Mouse (Mus musculus) hindbrain, embryonic 16.5 days (tissue): Measurements from ENCODE around the gene Insm2. TPM values are rescaled to one million over a fixed set of nuclear protein-coding genes. Genes with fewer than 3 reads are reported as not detected.

Experiments used
- ATAC-seq: fragments of 200-750 bp; cut with Nextera tagmentation; 2 replicates; pipeline ENCODE4 v1.8.0; 2017; ENCODE audit warnings: moderate TSS enrichment, moderate library complexity
- H3K27ac ChIP-seq: fragments of 300-500 bp; sonication (generic); 2 replicates; pipeline ENCODE4 v1.5.1; 2014; ENCODE audit warnings: low read depth, mild to moderate bottlenecking, control low read depth, low read length, moderate library complexity
- H3K27me3 ChIP-seq: fragments of 300-500 bp; sonication (generic); replicated peaks from 2 replicates; pipeline ENCODE4 v1.6.1; 2014; ENCODE audit warnings: low read length; ENCODE audit not compliant: control insufficient read depth, insufficient read depth
- H3K36me3 ChIP-seq: fragments of 300-500 bp; sonication (generic); 2 replicates; pipeline ENCODE4 v1.6.1; 2014; ENCODE audit warnings: mild to moderate bottlenecking, low read length, moderate library complexity, mixed read lengths; ENCODE audit not compliant: control insufficient read depth, insufficient read depth
- H3K4me1 ChIP-seq: fragments of 300-500 bp; sonication (generic); 2 replicates; pipeline ENCODE4 v1.6.1; 2014; ENCODE audit warnings: low read depth, low read length; ENCODE audit not compliant: control insufficient read depth, insufficient read depth
- H3K4me2 ChIP-seq: fragments of 300-500 bp; sonication (generic); 2 replicates; pipeline ENCODE4 v1.6.1; 2014; ENCODE audit warnings: mild to moderate bottlenecking, low read length, control low read depth, moderate library complexity
- H3K4me3 ChIP-seq: fragments of 300-500 bp; sonication (generic); 2 replicates; pipeline ENCODE4 v1.5.1; 2014; ENCODE audit warnings: mild to moderate bottlenecking, low read length, control low read depth, moderate library complexity
- H3K9ac ChIP-seq: fragments of 300-500 bp; sonication (generic); 2 replicates; pipeline ENCODE4 v1.6.1; 2014; ENCODE audit warnings: low read depth, mild to moderate bottlenecking, control low read depth, low read length, moderate library complexity
- H3K9me3 ChIP-seq: fragments of 300-500 bp; sonication (generic); 2 replicates; pipeline ENCODE4 v1.6.1; 2014; ENCODE audit warnings: mild to moderate bottlenecking, low read length, moderate library complexity; ENCODE audit not compliant: control insufficient read depth
- WGBS: fragments of 180-500 bp; shearing (Covaris S2); extraction: QIAGEN DNeasy Blood & Tissue Kit; methylation state at CpG from one replicate; pipeline ENCODE4 v1.1.7; 2014; 5-methylcytosine and 5-hydroxymethylcytosine counted together
- polyA plus RNA-seq: library from polyadenylated mRNA; unstranded; fragments of >200 nt; fragmentation: Nextera tagmentation; extraction: Ambion mirVana; gene quantifications from 2 replicates; pipeline ENCODE4 v1.2.1, GENCODE M21; 2015

The Insm2 gene
- polyA plus RNA-seq, 1 experiment from 2014 or later, result 1.4 TPM

DNA sequence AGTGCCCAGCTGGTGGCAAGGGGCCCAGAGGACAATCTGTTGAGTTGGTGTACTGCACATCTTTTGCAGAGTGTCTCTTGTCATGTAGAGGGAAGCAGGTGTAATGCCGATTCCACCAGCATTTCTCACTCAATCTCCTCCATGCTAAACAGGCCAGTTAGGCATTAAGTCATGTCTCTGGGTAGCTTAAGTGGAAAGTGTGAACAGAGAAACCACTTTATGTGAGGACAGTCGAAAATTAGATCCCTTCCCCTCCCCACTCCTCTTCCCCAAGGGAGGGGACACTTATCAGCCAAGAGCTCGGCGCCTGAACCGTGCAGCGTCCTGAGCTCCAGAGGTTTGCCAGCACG is 715 bp upstream of the Insm2 start:
- no peaks in the 10 kb centered on the region for H3K9me3 ChIP-seq
- WGBS, result 2% methylated on average over 7 of the region's 7 CpGs
- H3K27me3 ChIP-seq, result peaks cover 41% of the 10 kb centered on the region
- ATAC-seq, result peak; percentile 9; the same call in 1 of the 2 replicates
- no peaks in the 10 kb centered on the region for H3K36me3 ChIP-seq
- H3K4me1 ChIP-seq, result peaks cover 23% of the 10 kb centered on the region
- H3K9ac ChIP-seq, result peak overlapping the region; percentile 53
- H3K4me2 ChIP-seq, result peak overlapping the region; percentile 71
- peak overlapping the region; percentile 50 for H3K4me3 ChIP-seq
- no peak overlapping the region for H3K27ac ChIP-seq

DNA sequence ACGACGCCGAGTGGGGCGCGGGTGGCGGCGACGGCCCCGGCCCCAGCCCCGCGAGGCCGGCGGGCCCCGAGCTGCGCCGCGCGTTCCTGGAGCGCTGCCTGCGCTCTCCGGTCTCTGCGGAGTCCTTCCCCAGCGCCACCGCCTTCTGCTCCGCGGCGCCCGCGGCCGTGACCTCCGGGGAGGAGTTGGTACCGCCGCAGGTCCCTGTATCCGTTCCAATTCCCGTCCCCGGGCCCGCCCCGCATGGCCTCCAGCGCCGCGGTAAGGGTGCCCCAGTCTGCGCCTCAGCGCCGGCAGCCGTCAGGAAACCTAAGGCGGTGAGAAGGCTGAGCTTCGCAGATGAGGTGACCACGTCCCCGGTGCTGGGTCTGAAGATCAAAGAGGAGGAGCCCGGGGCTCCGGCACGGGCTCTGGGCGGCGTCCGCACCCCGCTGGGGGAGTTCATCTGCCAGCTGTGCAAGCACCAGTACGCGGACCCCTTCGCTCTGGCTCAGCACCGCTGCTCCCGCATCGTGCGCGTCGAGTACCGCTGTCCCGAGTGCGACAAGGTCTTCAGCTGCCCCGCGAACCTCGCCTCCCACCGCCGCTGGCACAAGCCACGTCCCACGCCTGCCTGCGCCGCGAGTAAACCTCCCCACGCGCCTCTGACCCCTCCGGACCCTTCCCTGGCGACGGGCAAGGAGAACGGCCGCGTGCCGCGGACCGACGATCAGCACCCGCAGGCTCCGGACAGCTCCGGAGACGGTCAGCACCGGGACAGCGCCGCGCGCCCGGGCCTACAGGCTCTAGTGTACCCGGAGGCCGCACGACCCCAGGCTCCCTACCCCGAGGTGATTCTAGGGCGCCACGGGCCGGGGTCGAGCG is 644 bp downstream of the Insm2 start:
- peaks cover 23% of the 10 kb centered on the region for H3K4me1 ChIP-seq
- H3K4me3 ChIP-seq, result peak overlapping the region; percentile 50
- no peak overlapping the region for H3K27ac ChIP-seq
- no peaks in the 10 kb centered on the region for H3K9me3 ChIP-seq
- no peaks in the 10 kb centered on the region for H3K36me3 ChIP-seq
- under 1% methylated on average over 103 of the region's 109 CpGs for WGBS
- peak overlapping the region; percentile 53 for H3K9ac ChIP-seq
- H3K4me2 ChIP-seq, result peak overlapping the region; percentile 71
- H3K27me3 ChIP-seq, result peaks cover 41% of the 10 kb centered on the region
- peak; percentile 60 for ATAC-seq

DNA sequence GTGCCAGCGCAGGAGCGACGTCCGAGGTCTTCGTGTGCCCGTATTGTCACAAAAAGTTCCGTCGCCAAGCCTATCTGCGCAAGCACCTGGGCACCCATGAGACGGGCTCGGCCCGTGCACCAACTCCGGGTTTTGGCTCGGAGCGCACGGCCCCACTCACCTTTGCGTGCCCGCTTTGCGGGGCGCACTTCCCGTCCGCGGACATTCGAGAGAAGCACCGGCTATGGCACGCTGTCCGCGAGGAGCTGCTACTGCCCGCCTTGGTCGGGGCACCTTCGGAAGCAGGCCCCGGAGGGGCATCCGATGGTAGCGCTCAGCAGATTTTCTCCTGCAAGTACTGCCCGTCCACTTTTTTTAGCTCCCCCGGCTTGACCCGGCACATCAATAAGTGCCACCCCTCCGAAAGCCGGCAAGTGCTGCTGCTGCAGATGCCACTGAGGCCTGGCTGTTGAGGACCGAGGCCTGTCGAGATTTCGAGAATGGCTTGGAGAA is 1.3 kb downstream of the Insm2 start:
- H3K27ac ChIP-seq, result no peak overlapping the region
- ATAC-seq, result no peak; the same call in 1 of the 2 replicates
- H3K9me3 ChIP-seq, result no peaks in the 10 kb centered on the region
- H3K4me3 ChIP-seq, result peak overlapping the region; percentile 50
- 8% methylated on average over 41 of the region's 42 CpGs for WGBS
- H3K4me2 ChIP-seq, result peak overlapping the region; percentile 71
- H3K9ac ChIP-seq, result no peak overlapping the region
- no peaks in the 10 kb centered on the region for H3K36me3 ChIP-seq
- H3K27me3 ChIP-seq, result peaks cover 41% of the 10 kb centered on the region
- H3K4me1 ChIP-seq, result peaks cover 23% of the 10 kb centered on the region

DNA sequence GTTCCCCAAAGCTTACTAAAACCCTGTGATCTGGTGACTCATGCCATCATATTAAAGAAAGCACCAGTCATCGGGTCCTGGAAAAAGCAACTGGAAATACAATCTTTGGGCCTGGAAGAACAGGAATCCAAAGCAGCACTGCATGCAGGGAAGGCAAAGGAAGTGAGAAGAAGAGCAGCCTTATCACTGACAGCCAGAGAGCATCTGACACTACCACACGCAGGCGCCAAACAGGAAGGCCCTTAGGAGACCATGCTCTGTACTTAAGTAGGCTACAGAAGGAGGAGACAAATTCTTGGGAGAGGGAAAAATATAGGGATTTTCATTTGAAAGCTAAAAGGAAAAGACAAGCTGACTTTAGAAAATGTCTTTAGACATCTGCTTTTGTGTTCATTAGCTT is 5.2 kb downstream of the Insm2 start:
- H3K27me3 ChIP-seq, result peaks cover 20% of the 10 kb centered on the region
- H3K4me3 ChIP-seq, result no peak overlapping the region
- no peaks in the 10 kb centered on the region for H3K9me3 ChIP-seq
- H3K4me1 ChIP-seq, result peaks cover 13% of the 10 kb centered on the region
- WGBS, result 80% methylated on average over 3 of the region's 3 CpGs
- H3K9ac ChIP-seq, result no peak overlapping the region
- H3K27ac ChIP-seq, result no peak overlapping the region
- ATAC-seq, result no peak
- no peak overlapping the region for H3K4me2 ChIP-seq
- no peaks in the 10 kb centered on the region for H3K36me3 ChIP-seq

DNA sequence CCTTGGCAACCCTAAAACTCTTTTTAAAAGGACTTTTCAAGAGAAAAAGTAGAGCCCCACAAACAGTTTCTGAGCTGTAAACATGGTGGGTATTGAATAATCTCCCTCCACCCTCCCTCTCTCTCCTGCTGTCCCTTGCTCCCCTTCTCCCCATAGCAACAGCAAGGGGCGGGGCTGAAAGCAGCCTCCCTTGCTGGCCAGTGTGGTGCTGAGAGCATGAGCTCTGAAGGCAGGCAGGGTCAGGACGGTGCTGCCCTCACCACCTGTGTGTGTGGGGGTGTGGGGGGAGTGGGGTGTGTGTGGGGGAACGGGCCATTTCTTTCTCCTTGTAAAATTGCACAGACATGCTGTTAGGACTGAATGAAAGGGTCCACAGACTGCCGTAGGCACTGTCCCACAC is 8.7 kb downstream of the Insm2 start:
- peak; percentile 68; the same call in 1 of the 2 replicates for ATAC-seq
- Histone ChIP-seq H3K36me3 (no peaks in the 10 kb centered on the region), H3K4me1 (no peaks in the 10 kb centered on the region), H3K4me2 (no peak overlapping the region), H3K27ac (no peak overlapping the region), H3K4me3 (no peak overlapping the region), H3K9ac (no peak overlapping the region), H3K27me3 (no peaks in the 10 kb centered on the region), H3K9me3 (no peaks in the 10 kb centered on the region)
- WGBS, result 25% methylated on average over 4 of the region's 4 CpGs

DNA sequence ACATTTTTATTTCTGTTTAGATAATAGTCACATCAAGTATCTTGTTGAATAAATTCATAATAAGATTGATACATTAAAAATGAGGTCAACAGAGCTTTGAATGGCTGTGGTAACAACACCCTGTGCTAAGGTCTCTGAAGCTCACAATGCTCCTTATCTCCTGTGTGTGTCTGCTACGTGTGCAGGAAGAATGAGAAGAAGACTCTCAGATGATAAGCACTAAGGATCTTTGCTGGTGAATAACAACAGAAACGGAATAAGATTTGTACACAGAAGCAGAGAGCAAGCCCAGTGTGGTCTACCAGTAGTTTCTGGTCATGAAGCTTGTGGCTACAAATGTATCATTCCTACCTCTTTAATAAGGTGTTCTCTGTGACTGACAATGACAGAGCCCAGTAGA is 11.6 kb downstream of the Insm2 start:
- H3K4me3 ChIP-seq, result no peak overlapping the region
- H3K9me3 ChIP-seq, result no peaks in the 10 kb centered on the region
- no peaks in the 10 kb centered on the region for H3K27me3 ChIP-seq
- H3K27ac ChIP-seq, result no peak overlapping the region
- WGBS, result 79% methylated on average over 2 of the region's 2 CpGs
- ATAC-seq, result no peak
- H3K9ac ChIP-seq, result no peak overlapping the region
- no peaks in the 10 kb centered on the region for H3K4me1 ChIP-seq
- no peak overlapping the region for H3K4me2 ChIP-seq
- no peaks in the 10 kb centered on the region for H3K36me3 ChIP-seq

DNA sequence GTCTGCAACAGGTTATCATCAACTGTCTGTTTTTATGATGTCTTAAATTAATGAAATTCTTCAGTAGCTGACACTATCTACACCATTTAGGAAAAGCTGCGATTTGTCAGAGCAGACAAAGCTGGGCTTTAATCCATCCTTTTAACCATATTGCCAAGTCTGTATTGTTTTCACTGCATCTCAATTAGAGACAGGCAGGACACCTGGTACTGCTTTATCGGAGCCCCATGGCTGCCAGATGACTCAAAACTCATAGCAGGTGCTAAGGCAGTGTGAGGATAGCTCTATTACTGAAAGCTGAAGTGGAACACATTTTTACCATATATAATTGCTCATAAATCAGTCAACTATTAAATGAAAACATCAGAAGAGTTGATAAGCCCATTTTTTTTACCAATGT is 21.1 kb downstream of the Insm2 start:
- H3K4me1 ChIP-seq, result peaks cover 6% of the 10 kb centered on the region
- no peak overlapping the region for H3K27ac ChIP-seq
- no peak overlapping the region for H3K4me2 ChIP-seq
- H3K4me3 ChIP-seq, result no peak overlapping the region
- 36% methylated on average over 2 of the region's 2 CpGs for WGBS
- H3K27me3 ChIP-seq, result no peaks in the 10 kb centered on the region
- H3K9me3 ChIP-seq, result no peaks in the 10 kb centered on the region
- no peak overlapping the region for H3K9ac ChIP-seq
- ATAC-seq, result peak; percentile 71; the same call in 1 of the 2 replicates
- no peaks in the 10 kb centered on the region for H3K36me3 ChIP-seq

DNA sequence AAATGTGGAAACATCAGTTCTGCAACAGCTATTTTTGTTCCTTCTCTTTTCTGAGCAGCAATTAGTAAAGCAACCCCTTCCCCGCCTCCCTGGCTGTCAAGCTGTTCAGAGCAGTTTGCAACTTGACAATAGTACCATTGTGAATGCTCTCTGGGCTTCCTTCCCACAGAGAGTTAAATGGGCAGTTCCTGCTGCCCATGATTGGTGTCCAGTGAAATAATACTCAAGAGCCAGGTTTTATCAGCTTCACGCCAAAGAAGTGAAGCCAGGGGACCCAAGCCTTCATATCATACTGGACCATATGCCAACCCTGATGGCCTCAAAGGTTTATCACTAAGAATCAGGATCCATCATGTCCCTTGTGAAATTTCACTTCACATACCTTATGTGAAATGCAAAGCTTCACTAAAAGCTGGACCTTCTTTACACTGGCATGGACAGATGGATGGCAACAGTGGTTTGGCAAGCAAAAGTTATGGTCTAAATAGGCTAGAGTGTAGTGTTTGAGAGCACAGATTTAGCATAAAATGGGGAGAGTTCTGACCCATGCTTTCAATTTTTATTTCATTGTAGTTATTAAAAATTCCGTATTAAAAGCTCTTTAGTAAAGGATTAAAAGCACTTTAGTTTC is 23.5 kb downstream of the Insm2 start:
- Histone ChIP-seq H3K9ac (no peak overlapping the region), H3K27ac (no peak overlapping the region), H3K4me3 (no peak overlapping the region), H3K4me2 (no peak overlapping the region), H3K4me1 (peaks cover 6% of the 10 kb centered on the region), H3K9me3 (no peaks in the 10 kb centered on the region), H3K36me3 (no peaks in the 10 kb centered on the region), H3K27me3 (no peaks in the 10 kb centered on the region)
- WGBS, result 37% methylated on average over 3 of the region's 3 CpGs
- peak; percentile 77 for ATAC-seq

DNA sequence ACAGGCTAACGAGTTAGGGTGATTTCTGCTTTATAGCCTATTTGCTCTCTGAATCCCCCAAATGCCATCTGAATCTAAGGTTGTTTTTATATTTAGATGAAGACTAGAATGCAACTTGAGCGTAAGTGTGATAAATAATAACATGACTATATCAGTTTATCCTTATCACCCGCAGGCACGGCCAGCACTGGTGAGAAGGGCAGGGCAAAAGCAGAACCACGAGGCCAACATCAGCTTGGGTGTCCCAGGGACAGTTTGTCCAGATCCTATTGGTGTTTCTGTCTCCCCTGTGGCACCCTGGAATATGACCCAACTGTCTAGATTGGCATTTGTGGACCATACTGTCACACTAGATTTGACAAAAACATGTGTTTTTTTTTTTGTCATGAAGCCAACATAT is 24.0 kb downstream of the Insm2 start:
- WGBS, result 70% methylated on average over 5 of the region's 5 CpGs
- Histone ChIP-seq H3K27me3 (no peaks in the 10 kb centered on the region), H3K4me1 (peaks cover 6% of the 10 kb centered on the region), H3K9me3 (no peaks in the 10 kb centered on the region), H3K9ac (no peak overlapping the region), H3K36me3 (no peaks in the 10 kb centered on the region), H3K4me2 (no peak overlapping the region), H3K27ac (no peak overlapping the region), H3K4me3 (no peak overlapping the region)
- no peak for ATAC-seq
